Mouse (Mus musculus): ENCODE results near the gene Capn1. TPM values are rescaled to one million over a fixed set of nuclear protein-coding genes. Genes with fewer than 3 reads are reported as not detected.
A peak's percentile ranks its signal among the peaks of the same experiment; 100 is the strongest.

Capn1 gene
- total and polyA plus RNA-seq, 3 experiments, result 42.5 to 75.2 TPM; not detected in 1

- Histone ChIP-seq H3K27ac (ENCODE audit: control insufficient read depth, low read depth, low read length) (no peak overlapping the region), H3K4me1 (ENCODE audit: control insufficient read depth in 1 of 2, insufficient read depth in 2 of 2, low read length in 2 of 2) (peaks cover 0 to 15% of the 10 kb centered on the region in 2 experiments; a peak in 2 of 4 replicates), H3K27me3 (ENCODE audit: control insufficient read depth in 1 of 2, insufficient read depth in 2 of 2, low read length in 2 of 2) (no peaks in the 10 kb centered on the region), H3K9me3 (replicated peaks; ENCODE audit: insufficient read depth, low read length) (no peaks in the 10 kb centered on the region), H3K79me2 (ENCODE audit: control insufficient read depth, insufficient read depth, low read length, poor library complexity) (peaks cover 32% of the 10 kb centered on the region), H3K36me3 (ENCODE audit: control insufficient read depth in 1 of 2, insufficient read depth in 2 of 2, low read length in 2 of 2) (peaks cover 3 to 12% of the 10 kb centered on the region in 2 experiments; a peak in 3 of 4 replicates), H3K4me3 (ENCODE audit: control insufficient read depth in 1 of 2, insufficient read depth in 1 of 2, low read depth in 2 of 2, low read length in 2 of 2) (peak overlapping the region; percentile 73 to 83), H3K9ac (ENCODE audit: control insufficient read depth, low read depth, low read length, poor library complexity, severe bottlenecking) (peak overlapping the region; percentile 93)
- TF ChIP-seq CTCF (IDR thresholded peaks at IDR 0.05 in 2 of 3, conservative IDR thresholded peaks at IDR 0.05 in 1 of 3; ENCODE audit: control insufficient read depth in 1 of 3, insufficient read depth in 1 of 3, low read depth in 2 of 3, low read length in 3 of 3, poor library complexity in 1 of 3, severe bottlenecking in 1 of 3) (no peak), MEF2A (IDR thresholded peaks at IDR 0.05; ENCODE audit: extremely low read depth, insufficient replicate concordance, low read depth, low read length, poor library complexity, severe bottlenecking) (no peak)
- peak; percentile 20 for DNase-seq (ENCODE audit: low read depth, low spot score)
Measured at GRCm38 (mm10) chr19:6062418-6062817, 46.7 kb upstream of the Capn1 start.

- H3K27ac ChIP-seq (ENCODE audit: control insufficient read depth, low read depth, low read length), result peak overlapping the region; percentile 89
- DNase-seq (ENCODE audit: low read depth, low spot score), result peak; percentile 79
- TF ChIP-seq CHD1 (IDR thresholded peaks at IDR 0.05; ENCODE audit: low read depth, low read length) (no peak), ELF1 (IDR thresholded peaks at IDR 0.05; ENCODE audit: low read depth, low read length) (peak; percentile 77), POLR2A (IDR thresholded peaks at IDR 0.05; ENCODE audit: control insufficient read depth in 1 of 2, insufficient read depth in 1 of 2, low read depth in 1 of 2, low read length in 2 of 2, poor library complexity in 1 of 2) (peak; percentile 20 to 52; a peak in 1 of 4 replicates), USF1 (IDR thresholded peaks at IDR 0.05; ENCODE audit: low read depth, low read length) (no peak), TCF12 (IDR thresholded peaks at IDR 0.05; ENCODE audit: low read depth, low read length) (no peak), NELFE (IDR thresholded peaks at IDR 0.05; ENCODE audit: low read depth, low read length) (peak; percentile 46), TBP (IDR thresholded peaks at IDR 0.05; ENCODE audit: low read depth, low read length) (0 out of 2 replicates have a peak, but pooled peaks have one; percentile 34), MAX (IDR thresholded peaks at IDR 0.05; ENCODE audit: low read length) (0 out of 2 replicates have a peak, but pooled peaks have one; percentile 13)
- peaks cover 3 to 13% of the 10 kb centered on the region in 2 experiments; a peak in 3 of 4 replicates for H3K36me3 ChIP-seq (ENCODE audit: control insufficient read depth in 1 of 2, insufficient read depth in 2 of 2, low read length in 2 of 2)
- H3K9me3 ChIP-seq (replicated peaks; ENCODE audit: insufficient read depth, low read length), result no peaks in the 10 kb centered on the region
- peak overlapping the region; percentile 73 to 83 for H3K4me3 ChIP-seq (ENCODE audit: control insufficient read depth in 1 of 2, insufficient read depth in 1 of 2, low read depth in 2 of 2, low read length in 2 of 2)
- H3K27me3 ChIP-seq (ENCODE audit: control insufficient read depth in 1 of 2, insufficient read depth in 2 of 2, low read length in 2 of 2), result no peaks in the 10 kb centered on the region
- peaks cover 39% of the 10 kb centered on the region for H3K79me2 ChIP-seq (ENCODE audit: control insufficient read depth, insufficient read depth, low read length, poor library complexity)
- H3K9ac ChIP-seq (ENCODE audit: control insufficient read depth, low read depth, low read length, poor library complexity, severe bottlenecking), result peak overlapping the region; percentile 93
- H3K4me1 ChIP-seq (ENCODE audit: control insufficient read depth in 1 of 2, insufficient read depth in 2 of 2, low read length in 2 of 2), result peaks cover 0 to 14% of the 10 kb centered on the region in 2 experiments; a peak in 2 of 4 replicates
Measured at GRCm38 (mm10) chr19:6061641-6062302, 46.1 kb upstream of the Capn1 start.

- H3K4me1 ChIP-seq (ENCODE audit: control insufficient read depth in 1 of 2, insufficient read depth in 2 of 2, low read length in 2 of 2), result peaks cover 0 to 16% of the 10 kb centered on the region in 2 experiments; a peak in 1 of 4 replicates
- peaks cover 45% of the 10 kb centered on the region for H3K79me2 ChIP-seq (ENCODE audit: control insufficient read depth, insufficient read depth, low read length, poor library complexity)
- peak within 1 kb of the TSS; percentile 73 to 83 for H3K4me3 ChIP-seq (ENCODE audit: control insufficient read depth in 1 of 2, insufficient read depth in 1 of 2, low read depth in 2 of 2, low read length in 2 of 2)
- H3K9me3 ChIP-seq (replicated peaks; ENCODE audit: insufficient read depth, low read length), result no peaks in the 10 kb centered on the region
- H3K9ac ChIP-seq (ENCODE audit: control insufficient read depth, low read depth, low read length, poor library complexity, severe bottlenecking), result peak within 1 kb of the TSS; percentile 93
- H3K36me3 ChIP-seq (ENCODE audit: control insufficient read depth in 1 of 2, insufficient read depth in 2 of 2, low read length in 2 of 2), result peaks cover 3 to 20% of the 10 kb centered on the region in 2 experiments; a peak in 3 of 4 replicates
- peak within 1 kb of the TSS; percentile 89 for H3K27ac ChIP-seq (ENCODE audit: control insufficient read depth, low read depth, low read length)
- DNase-seq (ENCODE audit: low read depth, low spot score), result peak; percentile 97
- H3K27me3 ChIP-seq (ENCODE audit: control insufficient read depth in 1 of 2, insufficient read depth in 2 of 2, low read length in 2 of 2), result no peaks in the 10 kb centered on the region
- TF ChIP-seq RAD21 (IDR thresholded peaks at IDR 0.05; ENCODE audit: low read depth, low read length), result no peak
- no peak for TF ChIP-seq BHLHE40 (IDR thresholded peaks at IDR 0.05; ENCODE audit: borderline replicate concordance, low read depth, low read length)
- peak; percentile 70 for TF ChIP-seq NRF1 (IDR thresholded peaks at IDR 0.05; ENCODE audit: insufficient read depth, low read depth, low read length, poor library complexity, severe bottlenecking)
- no peak for TF ChIP-seq CHD2 (IDR thresholded peaks at IDR 0.05; ENCODE audit: low read length)
- TF ChIP-seq POLR2A (IDR thresholded peaks at IDR 0.05; ENCODE audit: control insufficient read depth in 1 of 2, insufficient read depth in 1 of 2, low read depth in 1 of 2, low read length in 2 of 2, poor library complexity in 1 of 2), result peak; percentile 85 to 91
- peak; percentile 16; the same call in 1 of the 2 replicates for TF ChIP-seq ZMIZ1 (IDR thresholded peaks at IDR 0.05; ENCODE audit: low read depth, low read length)
- TF ChIP-seq GATA1 (IDR thresholded peaks at IDR 0.05; ENCODE audit: low read depth, low read length), result peak; percentile 85
- no peak for TF ChIP-seq CTCF (IDR thresholded peaks at IDR 0.05 in 2 of 3, conservative IDR thresholded peaks at IDR 0.05 in 1 of 3; ENCODE audit: control insufficient read depth in 1 of 3, insufficient read depth in 1 of 3, low read depth in 2 of 3, low read length in 3 of 3, poor library complexity in 1 of 3, severe bottlenecking in 1 of 3)
- TF ChIP-seq NELFE (IDR thresholded peaks at IDR 0.05; ENCODE audit: low read depth, low read length), result peak; percentile 83
- peak in 1 of 2 experiments; percentile 21; a peak in 1 of 4 replicates for TF ChIP-seq EP300 (IDR thresholded peaks at IDR 0.05; ENCODE audit: low read depth in 1 of 2, low read length in 2 of 2)
- peak; percentile 84 for TF ChIP-seq MXI1 (IDR thresholded peaks at IDR 0.05; ENCODE audit: low read depth, low read length)
- no peak for TF ChIP-seq USF2 (IDR thresholded peaks at IDR 0.05; ENCODE audit: borderline replicate concordance in 1 of 2, insufficient read depth in 1 of 2, low read depth in 1 of 2, low read length in 2 of 2)
- peak; percentile 87 for TF ChIP-seq TBP (IDR thresholded peaks at IDR 0.05; ENCODE audit: low read depth, low read length)
- TF ChIP-seq HCFC1 (IDR thresholded peaks at IDR 0.05; ENCODE audit: low read depth, low read length), result peak; percentile 89
- no peak for TF ChIP-seq ZC3H11A (IDR thresholded peaks at IDR 0.05; ENCODE audit: low read depth, low read length)
Measured at GRCm38 (mm10) chr19:6061021-6061533, 45.4 kb upstream of the Capn1 start, which contains the start of gene Znhit2. Gene Znhit2 (plus strand): TSS chr19:6061192.

Measured in MEL (cell line).